Mouse (Mus musculus): Measurements from ENCODE around the gene Cdk5rap3. TPM values are rescaled to one million over a fixed set of nuclear protein-coding genes. Genes with fewer than 3 reads are reported as not detected.

Gene Cdk5rap3
- total and polyA plus RNA-seq, 2 experiments from 2014 or later, result 56.5 to 77.1 TPM

- no peaks in the 10 kb centered on the region for H3K27me3 ChIP-seq (ENCODE audit: insufficient read depth, low read length)
- WGBS, result 21% methylated on average over 7 of the region's 7 CpGs
- no peak overlapping the region for H3K27ac ChIP-seq
- peak; percentile 93 for DNase-seq (ENCODE audit: low spot score)
- H3K9me3 ChIP-seq (ENCODE audit: low read length), result no peaks in the 10 kb centered on the region
- H3K4me2 ChIP-seq (ENCODE audit: low read depth, low read length), result no peak overlapping the region
- H3K4me1 ChIP-seq (ENCODE audit: insufficient read depth, low read length), result peaks cover 6% of the 10 kb centered on the region
- no peak overlapping the region for H3K9ac ChIP-seq (replicated peaks; ENCODE audit: low read length)
- ATAC-seq, result peak; percentile 74
- H3K36me3 ChIP-seq (ENCODE audit: insufficient read depth, low read length), result peaks cover 21% of the 10 kb centered on the region; the same call in 1 of the 2 replicates
- no peak overlapping the region for H3K4me3 ChIP-seq (ENCODE audit: low read length)
- peak; percentile 94 for TF ChIP-seq CTCF (IDR thresholded peaks at IDR 0.05; ENCODE audit: low read depth)
These were observed 6.3 kb downstream of the Cdk5rap3 start for GRCm38 (mm10) chr11:96910003-96910402.

- H3K27ac ChIP-seq, result no peak overlapping the region
- TF ChIP-seq CTCF (IDR thresholded peaks at IDR 0.05; ENCODE audit: low read depth), result no peak
- no peak overlapping the region for H3K4me3 ChIP-seq (ENCODE audit: low read length)
- DNase-seq (ENCODE audit: low spot score), result no peak
- H3K9me3 ChIP-seq (ENCODE audit: low read length), result no peaks in the 10 kb centered on the region
- peaks cover 21% of the 10 kb centered on the region; the same call in 1 of the 2 replicates for H3K36me3 ChIP-seq (ENCODE audit: insufficient read depth, low read length)
- H3K4me2 ChIP-seq (ENCODE audit: low read depth, low read length), result no peak overlapping the region
- 82% methylated on average over 12 of the region's 12 CpGs for WGBS
- no peak for ATAC-seq
- H3K27me3 ChIP-seq (ENCODE audit: insufficient read depth, low read length), result no peaks in the 10 kb centered on the region
- H3K9ac ChIP-seq (replicated peaks; ENCODE audit: low read length), result 0 out of 2 replicates have a peak overlapping the region, but pooled peaks have one; percentile 26
- peaks cover 6% of the 10 kb centered on the region; the same call in 1 of the 2 replicates for H3K4me1 ChIP-seq (ENCODE audit: insufficient read depth, low read length)
These were observed 7.7 kb downstream of the Cdk5rap3 start for GRCm38 (mm10) chr11:96908594-96908993.

- Histone ChIP-seq H3K36me3 (ENCODE audit: insufficient read depth, low read length) (peaks cover 21% of the 10 kb centered on the region; the same call in 1 of the 2 replicates), H3K27me3 (ENCODE audit: insufficient read depth, low read length) (no peaks in the 10 kb centered on the region), H3K4me2 (ENCODE audit: low read depth, low read length) (no peak overlapping the region), H3K4me1 (ENCODE audit: insufficient read depth, low read length) (peaks cover 22% of the 10 kb centered on the region), H3K4me3 (ENCODE audit: low read length) (no peak overlapping the region), H3K9ac (replicated peaks; ENCODE audit: low read length) (peak overlapping the region; percentile 30; the same call in 1 of the 2 replicates), H3K27ac (peak overlapping the region; percentile 36; the same call in 1 of the 2 replicates), H3K9me3 (ENCODE audit: low read length) (no peaks in the 10 kb centered on the region)
- TF ChIP-seq CTCF (IDR thresholded peaks at IDR 0.05; ENCODE audit: low read depth), result no peak
- WGBS, result 25% methylated on average over 15 of the region's 15 CpGs
- DNase-seq (ENCODE audit: low spot score), result peak; percentile 47
- ATAC-seq, result no peak
These were observed 9.7 kb downstream of the Cdk5rap3 start for GRCm38 (mm10) chr11:96906431-96907161.

- Histone ChIP-seq H3K9ac (replicated peaks; ENCODE audit: low read length) (no peak overlapping the region), H3K27ac (peak overlapping the region; percentile 75), H3K27me3 (ENCODE audit: insufficient read depth, low read length) (no peaks in the 10 kb centered on the region), H3K4me1 (ENCODE audit: insufficient read depth, low read length) (peaks cover 22% of the 10 kb centered on the region), H3K9me3 (ENCODE audit: low read length) (no peaks in the 10 kb centered on the region), H3K36me3 (ENCODE audit: insufficient read depth, low read length) (peaks cover 6% of the 10 kb centered on the region; the same call in 1 of the 2 replicates), H3K4me3 (ENCODE audit: low read length) (no peak overlapping the region), H3K4me2 (ENCODE audit: low read depth, low read length) (no peak overlapping the region)
- TF ChIP-seq CTCF (IDR thresholded peaks at IDR 0.05; ENCODE audit: low read depth), result 0 out of 2 replicates have a peak, but pooled peaks have one; percentile 11
- peak; percentile 73 for ATAC-seq
- DNase-seq (ENCODE audit: low spot score), result peak; percentile 82
- WGBS, result 11% methylated on average over 16 of the region's 16 CpGs
These were observed 13.4 kb downstream of the Cdk5rap3 start for GRCm38 (mm10) chr11:96902639-96903635.

GRCm38 (mm10) chr11:96901332-96901731 lies 15.0 kb downstream of the Cdk5rap3 start:
- no peak overlapping the region for H3K9ac ChIP-seq (replicated peaks; ENCODE audit: low read length)
- peaks cover 17% of the 10 kb centered on the region for H3K4me1 ChIP-seq (ENCODE audit: insufficient read depth, low read length)
- no peak overlapping the region for H3K4me2 ChIP-seq (ENCODE audit: low read depth, low read length)
- no peaks in the 10 kb centered on the region for H3K9me3 ChIP-seq (ENCODE audit: low read length)
- DNase-seq (ENCODE audit: low spot score), result no peak
- 48% methylated on average over 9 of the region's 9 CpGs for WGBS
- H3K27me3 ChIP-seq (ENCODE audit: insufficient read depth, low read length), result no peaks in the 10 kb centered on the region
- H3K4me3 ChIP-seq (ENCODE audit: low read length), result no peak overlapping the region
- H3K27ac ChIP-seq, result no peak overlapping the region
- no peaks in the 10 kb centered on the region for H3K36me3 ChIP-seq (ENCODE audit: insufficient read depth, low read length)
- ATAC-seq, result no peak
- TF ChIP-seq CTCF (IDR thresholded peaks at IDR 0.05; ENCODE audit: low read depth), result no peak

GRCm38 (mm10) chr11:96899449-96900306 lies 16.6 kb downstream of the Cdk5rap3 start:
- no peaks in the 10 kb centered on the region for H3K36me3 ChIP-seq (ENCODE audit: insufficient read depth, low read length)
- H3K4me1 ChIP-seq (ENCODE audit: insufficient read depth, low read length), result peaks cover 17% of the 10 kb centered on the region; the same call in 1 of the 2 replicates
- 36% methylated on average over 12 of the region's 13 CpGs for WGBS
- no peak for ATAC-seq
- H3K27me3 ChIP-seq (ENCODE audit: insufficient read depth, low read length), result no peaks in the 10 kb centered on the region
- no peak overlapping the region for H3K9ac ChIP-seq (replicated peaks; ENCODE audit: low read length)
- H3K27ac ChIP-seq, result no peak overlapping the region
- no peak for DNase-seq (ENCODE audit: low spot score)
- no peak for TF ChIP-seq CTCF (IDR thresholded peaks at IDR 0.05; ENCODE audit: low read depth)
- no peaks in the 10 kb centered on the region for H3K9me3 ChIP-seq (ENCODE audit: low read length)
- H3K4me3 ChIP-seq (ENCODE audit: low read length), result no peak overlapping the region
- no peak overlapping the region for H3K4me2 ChIP-seq (ENCODE audit: low read depth, low read length)

Measured in hindbrain, postnatal 0 days (tissue).